Mouse (Mus musculus): Measurements from ENCODE around the gene Gm37240. TPM values are rescaled to one million over a fixed set of nuclear protein-coding genes. Genes with fewer than 3 reads are reported as not detected.
"Not testable (repeated sequence)": the region's sequence is repeated elsewhere in the genome, so short reads cannot be mapped to it uniquely, and the experiment has no call there.

The Gm37240 gene
- polyA plus RNA-seq, 1 experiment from 2014 or later, result 0.52 TPM

DNA sequence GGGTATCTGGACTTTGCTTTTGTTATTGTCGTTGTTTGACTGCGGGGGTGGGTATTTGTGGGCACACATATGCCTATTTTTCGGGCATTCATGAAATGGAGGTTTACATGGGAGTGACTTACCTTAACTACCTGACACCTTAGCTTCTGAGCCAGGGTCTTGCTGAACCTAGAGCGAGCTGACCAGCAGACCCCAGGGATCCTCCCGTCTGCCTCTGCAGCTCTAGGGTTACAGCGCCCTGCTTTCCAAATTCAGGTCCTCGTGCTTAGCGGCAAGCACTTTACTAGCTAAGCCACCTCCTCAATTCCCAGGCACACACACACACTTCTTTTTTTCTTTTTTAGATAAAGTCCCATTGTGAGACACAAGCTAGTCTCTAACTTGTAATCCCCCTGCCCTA is 36.0 kb upstream of the Gm37240 start:
- Histone ChIP-seq H3K4me2 (replicated peaks; ENCODE audit: low read depth, low read length) (no peak overlapping the region), H3K9me3 (ENCODE audit: control insufficient read depth, low read length) (no peaks in the 10 kb centered on the region), H3K27ac (ENCODE audit: low read depth, low read length) (no peak overlapping the region), H3K4me3 (ENCODE audit: low read depth, low read length) (no peak overlapping the region), H3K27me3 (ENCODE audit: control insufficient read depth, insufficient read depth, low read length) (no peaks in the 10 kb centered on the region), H3K36me3 (ENCODE audit: control insufficient read depth, insufficient read depth, low read length) (no peaks in the 10 kb centered on the region), H3K9ac (ENCODE audit: low read depth, low read length) (no peak overlapping the region), H3K4me1 (replicated peaks; ENCODE audit: control insufficient read depth, insufficient read depth, low read length) (no peaks in the 10 kb centered on the region)
- 76% methylated on average over 8 of the region's 8 CpGs for WGBS
- DNase-seq (ENCODE audit: low spot score) (no peak), ATAC-seq (ENCODE audit: low FRiP score) (no peak)

DNA sequence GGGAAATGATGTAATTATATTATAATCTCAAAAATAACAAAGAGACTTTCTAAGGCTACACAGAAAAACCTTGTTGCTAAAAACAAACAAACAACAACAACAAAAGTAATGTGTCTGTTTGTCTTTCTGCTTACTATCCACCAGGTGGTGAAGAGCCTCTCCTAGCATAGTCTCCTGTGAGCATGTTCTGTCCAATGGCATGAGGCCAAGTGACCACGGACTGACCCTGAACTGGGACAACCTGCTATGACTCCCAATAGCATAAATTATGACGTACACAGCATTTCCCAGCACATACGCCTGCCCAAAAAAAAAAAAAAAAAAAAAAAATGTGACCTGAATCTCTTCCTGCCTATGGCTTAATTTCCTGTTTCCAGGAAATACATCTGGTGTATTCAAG is 35.0 kb upstream of the Gm37240 start:
- no peak for DNase-seq (ENCODE audit: low spot score)
- WGBS, result 85% methylated on average over 3 of the region's 3 CpGs
- H3K4me2 ChIP-seq (replicated peaks; ENCODE audit: low read depth, low read length), result no peak overlapping the region
- no peak for ATAC-seq (ENCODE audit: low FRiP score)
- H3K36me3 ChIP-seq (ENCODE audit: control insufficient read depth, insufficient read depth, low read length), result no peaks in the 10 kb centered on the region
- H3K4me3 ChIP-seq (ENCODE audit: low read depth, low read length), result no peak overlapping the region
- H3K9me3 ChIP-seq (ENCODE audit: control insufficient read depth, low read length), result no peaks in the 10 kb centered on the region
- no peak overlapping the region for H3K27ac ChIP-seq (ENCODE audit: low read depth, low read length)
- no peaks in the 10 kb centered on the region for H3K27me3 ChIP-seq (ENCODE audit: control insufficient read depth, insufficient read depth, low read length)
- H3K9ac ChIP-seq (ENCODE audit: low read depth, low read length), result no peak overlapping the region
- no peaks in the 10 kb centered on the region for H3K4me1 ChIP-seq (replicated peaks; ENCODE audit: control insufficient read depth, insufficient read depth, low read length)

DNA sequence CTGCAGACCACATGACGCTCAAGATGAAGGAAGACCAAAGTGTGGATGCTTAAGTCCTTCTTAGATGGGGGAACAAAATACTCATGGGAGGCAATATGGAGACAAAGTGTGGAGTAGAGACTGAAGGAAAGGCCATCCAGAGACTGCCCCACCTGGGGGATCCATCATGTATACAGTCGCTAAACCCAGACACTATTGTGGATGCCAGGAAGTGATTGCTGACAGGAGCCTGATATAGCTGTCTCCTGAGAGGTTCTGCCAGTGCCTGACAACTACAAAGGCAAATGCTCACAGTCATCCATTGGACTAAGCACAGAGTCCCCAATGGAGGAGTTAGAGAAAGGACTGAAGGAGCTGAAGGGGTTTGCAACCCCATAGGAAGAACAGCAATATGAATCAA is 33.4 kb upstream of the Gm37240 start:
- DNase-seq (ENCODE audit: low spot score), result not testable (repeated sequence)

DNA sequence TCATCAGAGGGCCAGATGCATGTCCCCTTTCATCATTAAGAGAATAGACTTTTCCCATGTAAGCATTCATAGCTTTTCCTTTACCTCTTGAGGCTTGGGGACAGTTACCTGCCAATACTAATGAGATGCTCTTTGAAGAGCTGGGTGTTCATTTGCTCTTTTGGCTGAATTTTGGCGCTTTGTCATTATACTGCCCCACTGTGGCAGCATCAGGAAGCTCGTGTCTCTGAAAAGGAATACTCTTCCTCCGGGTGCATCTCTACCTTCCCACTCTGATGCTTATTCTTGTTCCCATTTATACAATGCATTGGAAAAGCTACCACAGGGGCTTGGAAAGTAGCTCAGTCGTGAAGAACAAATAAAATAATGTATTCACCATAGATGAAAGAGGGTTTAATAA is 30.3 kb upstream of the Gm37240 start:
- Histone ChIP-seq H3K27me3 (ENCODE audit: control insufficient read depth, insufficient read depth, low read length) (no peaks in the 10 kb centered on the region), H3K4me3 (ENCODE audit: low read depth, low read length) (no peak overlapping the region), H3K27ac (ENCODE audit: low read depth, low read length) (no peak overlapping the region), H3K4me1 (replicated peaks; ENCODE audit: control insufficient read depth, insufficient read depth, low read length) (no peaks in the 10 kb centered on the region), H3K36me3 (ENCODE audit: control insufficient read depth, insufficient read depth, low read length) (no peaks in the 10 kb centered on the region), H3K4me2 (replicated peaks; ENCODE audit: low read depth, low read length) (no peak overlapping the region), H3K9me3 (ENCODE audit: control insufficient read depth, low read length) (no peaks in the 10 kb centered on the region), H3K9ac (ENCODE audit: low read depth, low read length) (no peak overlapping the region)
- peak; percentile 46 for DNase-seq (ENCODE audit: low spot score)
- WGBS, result 17% methylated on average over 4 of the region's 4 CpGs
- ATAC-seq (ENCODE audit: low FRiP score), result no peak

More for the DNA sequence above, 33.4 kb upstream of the Gm37240 start:
- not testable (repeated sequence) for H3K9ac ChIP-seq (ENCODE audit: low read depth, low read length); H3K27ac ChIP-seq (ENCODE audit: low read depth, low read length); H3K9me3 ChIP-seq (ENCODE audit: control insufficient read depth, low read length); ATAC-seq (ENCODE audit: low FRiP score); H3K4me2 ChIP-seq (replicated peaks; ENCODE audit: low read depth, low read length); H3K4me3 ChIP-seq (ENCODE audit: low read depth, low read length); H3K27me3 ChIP-seq (ENCODE audit: control insufficient read depth, insufficient read depth, low read length); H3K36me3 ChIP-seq (ENCODE audit: control insufficient read depth, insufficient read depth, low read length); H3K4me1 ChIP-seq (replicated peaks; ENCODE audit: control insufficient read depth, insufficient read depth, low read length)
- WGBS, result 98% methylated on average over 2 of the region's 2 CpGs

DNA sequence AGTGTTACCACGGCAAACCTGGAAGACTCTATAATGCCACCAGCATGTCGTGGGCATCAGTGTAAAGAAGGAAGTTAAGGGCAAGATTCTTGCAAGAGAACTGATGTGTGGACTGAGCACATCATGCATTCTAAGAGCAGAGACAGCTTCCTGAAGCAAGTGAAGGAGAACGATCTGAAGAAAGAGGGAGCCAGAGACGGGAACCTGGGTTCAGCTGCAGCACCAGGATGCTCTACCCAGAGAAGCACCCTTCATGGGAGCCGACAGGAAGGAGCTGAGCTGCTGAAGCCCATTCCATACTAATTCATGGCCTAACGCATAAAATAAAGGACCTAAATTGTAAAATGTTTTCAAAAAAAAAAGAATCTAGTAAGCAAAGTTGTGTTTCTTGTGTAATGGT is 27.5 kb upstream of the Gm37240 start:
- ATAC-seq (ENCODE audit: low FRiP score), result no peak
- no peak overlapping the region for H3K4me3 ChIP-seq (ENCODE audit: low read depth, low read length)
- H3K9me3 ChIP-seq (ENCODE audit: control insufficient read depth, low read length), result no peaks in the 10 kb centered on the region
- DNase-seq (ENCODE audit: low spot score), result no peak
- no peak overlapping the region for H3K27ac ChIP-seq (ENCODE audit: low read depth, low read length)
- H3K36me3 ChIP-seq (ENCODE audit: control insufficient read depth, insufficient read depth, low read length), result no peaks in the 10 kb centered on the region
- 88% methylated on average over 6 of the region's 6 CpGs for WGBS
- H3K4me2 ChIP-seq (replicated peaks; ENCODE audit: low read depth, low read length), result no peak overlapping the region
- no peaks in the 10 kb centered on the region for H3K27me3 ChIP-seq (ENCODE audit: control insufficient read depth, insufficient read depth, low read length)
- no peaks in the 10 kb centered on the region for H3K4me1 ChIP-seq (replicated peaks; ENCODE audit: control insufficient read depth, insufficient read depth, low read length)
- H3K9ac ChIP-seq (ENCODE audit: low read depth, low read length), result no peak overlapping the region

DNA sequence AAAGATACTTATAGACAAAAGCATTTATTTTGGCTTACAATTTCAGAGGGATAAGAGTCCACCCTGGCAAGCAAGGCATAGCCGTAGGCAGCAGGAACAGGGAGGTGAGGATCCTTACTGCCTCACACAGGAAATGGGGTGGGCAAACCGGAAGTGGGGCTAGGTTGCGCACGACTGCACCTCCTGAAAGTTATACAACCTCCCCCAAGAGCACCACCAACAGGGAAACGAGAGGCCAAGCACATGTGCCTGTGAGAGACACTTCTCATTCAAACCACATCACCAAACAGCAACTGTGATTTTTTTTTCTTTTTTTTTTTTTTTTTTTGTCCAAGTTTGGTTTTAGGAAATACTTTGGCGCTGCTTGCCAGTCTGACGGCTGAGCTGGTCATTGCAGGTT is 19.8 kb upstream of the Gm37240 start:
- no peak for DNase-seq (ENCODE audit: low spot score)
- ATAC-seq (ENCODE audit: low FRiP score), result no peak
- H3K27me3 ChIP-seq (ENCODE audit: control insufficient read depth, insufficient read depth, low read length), result no peaks in the 10 kb centered on the region
- no peak overlapping the region for H3K27ac ChIP-seq (ENCODE audit: low read depth, low read length)
- WGBS, result 61% methylated on average over 7 of the region's 7 CpGs
- H3K9me3 ChIP-seq (ENCODE audit: control insufficient read depth, low read length), result no peaks in the 10 kb centered on the region
- no peak overlapping the region for H3K4me2 ChIP-seq (replicated peaks; ENCODE audit: low read depth, low read length)
- no peak overlapping the region for H3K9ac ChIP-seq (ENCODE audit: low read depth, low read length)
- no peaks in the 10 kb centered on the region for H3K36me3 ChIP-seq (ENCODE audit: control insufficient read depth, insufficient read depth, low read length)
- no peak overlapping the region for H3K4me3 ChIP-seq (ENCODE audit: low read depth, low read length)
- no peaks in the 10 kb centered on the region for H3K4me1 ChIP-seq (replicated peaks; ENCODE audit: control insufficient read depth, insufficient read depth, low read length)

DNA sequence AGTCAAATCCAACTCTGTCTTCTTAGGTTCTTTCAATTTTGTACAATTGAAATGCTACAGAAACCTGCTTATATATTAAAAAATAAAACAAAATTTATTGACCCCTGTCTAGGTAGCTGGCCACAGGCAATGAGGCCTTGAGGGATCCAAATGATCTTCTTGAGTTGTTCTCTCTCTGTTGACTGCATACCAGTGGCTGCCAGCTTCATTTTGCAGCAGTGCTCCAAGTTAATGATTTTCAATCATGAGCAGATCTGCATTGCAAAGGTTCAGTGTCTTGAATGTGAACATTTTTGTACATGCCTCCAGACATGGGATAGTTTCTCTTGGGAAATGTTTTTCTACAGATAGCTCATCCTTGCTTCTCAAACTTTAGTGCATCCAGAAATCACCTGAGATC is 17.1 kb upstream of the Gm37240 start:
- DNase-seq (ENCODE audit: low spot score), result no peak
- H3K27me3 ChIP-seq (ENCODE audit: control insufficient read depth, insufficient read depth, low read length), result no peaks in the 10 kb centered on the region
- H3K4me3 ChIP-seq (ENCODE audit: low read depth, low read length), result no peak overlapping the region
- H3K4me2 ChIP-seq (replicated peaks; ENCODE audit: low read depth, low read length), result no peak overlapping the region
- H3K9ac ChIP-seq (ENCODE audit: low read depth, low read length), result no peak overlapping the region
- H3K36me3 ChIP-seq (ENCODE audit: control insufficient read depth, insufficient read depth, low read length), result no peaks in the 10 kb centered on the region
- H3K4me1 ChIP-seq (replicated peaks; ENCODE audit: control insufficient read depth, insufficient read depth, low read length), result no peaks in the 10 kb centered on the region
- H3K9me3 ChIP-seq (ENCODE audit: control insufficient read depth, low read length), result no peaks in the 10 kb centered on the region
- no peak overlapping the region for H3K27ac ChIP-seq (ENCODE audit: low read depth, low read length)
- no peak for ATAC-seq (ENCODE audit: low FRiP score)

DNA sequence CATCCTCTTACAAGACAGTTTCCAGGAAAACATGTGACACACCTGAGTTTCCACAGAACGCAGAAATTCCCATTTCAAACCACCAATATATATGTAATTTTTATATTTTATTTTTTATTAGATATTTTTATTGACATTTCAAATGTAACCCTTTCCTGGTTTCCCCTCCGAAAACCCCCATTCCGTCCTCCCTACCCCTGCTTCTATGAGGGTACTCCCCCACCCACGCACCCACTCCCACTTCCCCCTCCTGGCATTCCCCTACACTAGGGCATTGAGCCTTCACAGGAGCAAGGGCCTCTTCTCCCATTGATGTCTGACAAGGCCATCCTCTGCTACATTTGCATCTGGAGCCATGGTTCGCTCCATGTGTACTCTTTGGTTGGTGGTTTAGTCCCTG is 7.7 kb upstream of the Gm37240 start:
- H3K4me2 ChIP-seq (replicated peaks; ENCODE audit: low read depth, low read length), result no peak overlapping the region
- 89% methylated on average over 5 of the region's 5 CpGs for WGBS
- H3K27me3 ChIP-seq (ENCODE audit: control insufficient read depth, insufficient read depth, low read length), result no peaks in the 10 kb centered on the region
- no peak overlapping the region for H3K9ac ChIP-seq (ENCODE audit: low read depth, low read length)
- DNase-seq (ENCODE audit: low spot score) (no peak), ATAC-seq (ENCODE audit: low FRiP score) (no peak)
- no peaks in the 10 kb centered on the region for H3K9me3 ChIP-seq (ENCODE audit: control insufficient read depth, low read length)
- no peak overlapping the region for H3K27ac ChIP-seq (ENCODE audit: low read depth, low read length)
- no peak overlapping the region for H3K4me3 ChIP-seq (ENCODE audit: low read depth, low read length)
- H3K4me1 ChIP-seq (replicated peaks; ENCODE audit: control insufficient read depth, insufficient read depth, low read length), result no peaks in the 10 kb centered on the region
- no peaks in the 10 kb centered on the region for H3K36me3 ChIP-seq (ENCODE audit: control insufficient read depth, insufficient read depth, low read length)

DNA sequence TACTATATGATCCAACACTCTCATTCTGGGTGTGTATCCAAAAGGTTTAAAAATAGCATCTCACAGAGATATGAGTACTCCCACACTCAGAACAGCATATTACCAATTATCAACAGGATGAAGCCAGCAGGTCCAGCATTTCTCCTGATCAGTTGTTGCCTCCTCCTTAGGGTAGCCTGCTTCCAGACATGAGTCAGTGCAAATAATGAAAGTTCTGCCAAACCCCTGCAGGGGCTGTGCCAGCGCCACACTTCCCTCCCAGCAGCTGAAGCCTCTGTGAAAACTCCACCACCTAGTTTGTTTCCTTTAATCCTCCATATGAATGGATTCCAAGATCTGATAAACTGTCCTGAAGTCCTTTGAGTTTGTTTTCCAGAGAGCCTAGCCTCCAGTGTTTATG is 4.3 kb upstream of the Gm37240 start:
- DNase-seq (ENCODE audit: low spot score), result no peak

More for the DNA sequence above, 4.3 kb upstream of the Gm37240 start:
- Histone ChIP-seq H3K27me3 (ENCODE audit: control insufficient read depth, insufficient read depth, low read length) (peaks cover 4% of the 10 kb centered on the region), H3K27ac (ENCODE audit: low read depth, low read length) (no peak overlapping the region), H3K9ac (ENCODE audit: low read depth, low read length) (no peak overlapping the region), H3K36me3 (ENCODE audit: control insufficient read depth, insufficient read depth, low read length) (no peaks in the 10 kb centered on the region), H3K4me1 (replicated peaks; ENCODE audit: control insufficient read depth, insufficient read depth, low read length) (0 out of 2 replicates have a peak, but pooled peaks cover 2% of the 10 kb centered on the region), H3K9me3 (ENCODE audit: control insufficient read depth, low read length) (no peaks in the 10 kb centered on the region), H3K4me3 (ENCODE audit: low read depth, low read length) (no peak overlapping the region), H3K4me2 (replicated peaks; ENCODE audit: low read depth, low read length) (no peak overlapping the region)
- WGBS, result 71% methylated on average over 1 of the region's 1 CpGs
- no peak for ATAC-seq (ENCODE audit: low FRiP score)

All from hindbrain, embryonic 11.5 days (tissue).